Mouse (Mus musculus) hindbrain, embryonic 12.5 days (tissue): ENCODE measurements around the gene Fntb. TPM values are rescaled to one million over a fixed set of nuclear protein-coding genes. Genes with fewer than 3 reads are reported as not detected.
A peak's percentile ranks its signal among the peaks of the same experiment; 100 is the strongest.
"Not testable (repeated sequence)": the region's sequence is repeated elsewhere in the genome, so short reads cannot be mapped to it uniquely, and the experiment has no call there.

Experiments used
- ATAC-seq: fragments of 200-750 bp; cut with Nextera tagmentation; 2 replicates; pipeline ENCODE4 v1.8.0; 2017; ENCODE audit warnings: moderate TSS enrichment; ENCODE audit not compliant: low FRiP score
- H3K27ac ChIP-seq: fragments of 300-500 bp; sonication (generic); 2 replicates; pipeline ENCODE4 v1.5.1; 2016; ENCODE audit warnings: mild to moderate bottlenecking
- H3K27me3 ChIP-seq: fragments of 300-500 bp; sonication (generic); 2 replicates; pipeline ENCODE4 v1.6.1; 2016; ENCODE audit warnings: mild to moderate bottlenecking
- H3K36me3 ChIP-seq: fragments of 300-500 bp; sonication (generic); 2 replicates; pipeline ENCODE4 v1.6.1; 2016; ENCODE audit warnings: mild to moderate bottlenecking
- H3K4me1 ChIP-seq: fragments of 300-500 bp; sonication (generic); 2 replicates; pipeline ENCODE4 v1.6.1; 2016
- H3K4me2 ChIP-seq: fragments of 300-500 bp; sonication (generic); replicated peaks from 2 replicates; pipeline ENCODE4 v1.6.1; 2016; ENCODE audit warnings: mild to moderate bottlenecking
- H3K4me3 ChIP-seq: fragments of 300-500 bp; sonication (generic); 2 replicates; pipeline ENCODE4 v1.5.1; 2016; ENCODE audit warnings: mild to moderate bottlenecking
- H3K9ac ChIP-seq: fragments of 300-500 bp; sonication (generic); 2 replicates; pipeline ENCODE4 v1.6.1; 2016; ENCODE audit warnings: mild to moderate bottlenecking, moderate library complexity
- H3K9me3 ChIP-seq: fragments of 300-500 bp; sonication (generic); replicated peaks from 2 replicates; pipeline ENCODE4 v1.6.1; 2016; ENCODE audit warnings: mild to moderate bottlenecking
- WGBS: fragments of 180-500 bp; shearing (Covaris S2); methylation state at CpG from one replicate; pipeline ENCODE4 v1.1.7; 2016; 5-methylcytosine and 5-hydroxymethylcytosine counted together
- polyA plus RNA-seq: library from polyadenylated mRNA; unstranded; fragments of >200 nt; fragmentation: Nextera tagmentation; extraction: Ambion mirVana; gene quantifications from 2 replicates; pipeline ENCODE4 v1.2.1, GENCODE M21; 2016

Fntb gene
- polyA plus RNA-seq, 1 experiment from 2014 or later = 37.0 TPM

DNA sequence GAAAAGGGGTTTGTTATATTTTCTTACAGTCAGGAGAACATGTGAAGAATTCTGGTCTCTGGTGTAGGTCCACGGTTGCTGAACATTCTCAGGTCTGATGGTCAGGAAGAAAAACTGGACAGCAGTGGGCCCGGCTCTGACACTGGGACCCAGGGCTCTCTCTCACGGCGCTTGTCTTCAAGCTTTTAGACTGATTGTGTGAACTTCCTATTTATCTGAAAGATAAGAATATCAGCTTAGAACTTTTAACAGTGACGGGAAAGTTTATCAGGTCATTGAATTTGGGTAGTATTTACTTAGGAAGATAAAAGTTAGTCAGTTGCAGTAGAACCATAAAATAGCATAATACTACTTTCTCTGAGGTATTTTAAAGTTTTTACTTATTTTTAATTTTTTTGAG is 11.5 kb downstream of the Fntb start:
- Histone ChIP-seq H3K4me1 (peaks cover 4% of the 10 kb centered on the region; the same call in 1 of the 2 replicates), H3K4me2 (no peak overlapping the region), H3K9ac (no peak overlapping the region), H3K4me3 (no peak overlapping the region), H3K27ac (no peak overlapping the region), H3K27me3 (no peaks in the 10 kb centered on the region), H3K36me3 (0 out of 2 replicates have a peak, but pooled peaks cover 4% of the 10 kb centered on the region), H3K9me3 (no peaks in the 10 kb centered on the region)
- WGBS = 90% methylated on average over 5 of the region's 5 CpGs
- ATAC-seq = no peak

DNA sequence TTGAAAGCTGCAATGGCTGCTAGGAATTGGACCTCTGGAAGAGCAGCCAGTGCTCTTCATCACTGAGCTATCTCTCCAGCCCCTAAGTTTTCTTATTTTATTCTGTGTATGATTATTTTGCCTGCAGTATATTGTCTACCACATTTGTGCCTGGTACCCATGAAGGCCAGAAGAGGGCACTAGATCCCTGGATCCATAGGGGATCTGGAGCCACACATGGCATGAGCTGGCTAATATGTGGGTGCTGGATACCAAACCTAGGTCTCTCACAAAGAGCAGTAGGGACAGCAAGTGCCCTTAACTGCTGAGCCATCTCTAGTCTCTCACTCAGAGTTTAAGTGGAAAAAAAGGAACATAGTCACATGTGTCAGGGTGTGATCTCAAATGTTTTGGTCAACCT is 12.5 kb downstream of the Fntb start:
- no peak overlapping the region for H3K4me3 ChIP-seq
- ATAC-seq = no peak
- H3K4me1 ChIP-seq = peaks cover 4% of the 10 kb centered on the region; the same call in 1 of the 2 replicates
- H3K9ac ChIP-seq = no peak overlapping the region
- H3K27me3 ChIP-seq = no peaks in the 10 kb centered on the region
- H3K36me3 ChIP-seq = 0 out of 2 replicates have a peak, but pooled peaks cover 4% of the 10 kb centered on the region
- H3K9me3 ChIP-seq = no peaks in the 10 kb centered on the region
- H3K4me2 ChIP-seq = no peak overlapping the region
- no peak overlapping the region for H3K27ac ChIP-seq

DNA sequence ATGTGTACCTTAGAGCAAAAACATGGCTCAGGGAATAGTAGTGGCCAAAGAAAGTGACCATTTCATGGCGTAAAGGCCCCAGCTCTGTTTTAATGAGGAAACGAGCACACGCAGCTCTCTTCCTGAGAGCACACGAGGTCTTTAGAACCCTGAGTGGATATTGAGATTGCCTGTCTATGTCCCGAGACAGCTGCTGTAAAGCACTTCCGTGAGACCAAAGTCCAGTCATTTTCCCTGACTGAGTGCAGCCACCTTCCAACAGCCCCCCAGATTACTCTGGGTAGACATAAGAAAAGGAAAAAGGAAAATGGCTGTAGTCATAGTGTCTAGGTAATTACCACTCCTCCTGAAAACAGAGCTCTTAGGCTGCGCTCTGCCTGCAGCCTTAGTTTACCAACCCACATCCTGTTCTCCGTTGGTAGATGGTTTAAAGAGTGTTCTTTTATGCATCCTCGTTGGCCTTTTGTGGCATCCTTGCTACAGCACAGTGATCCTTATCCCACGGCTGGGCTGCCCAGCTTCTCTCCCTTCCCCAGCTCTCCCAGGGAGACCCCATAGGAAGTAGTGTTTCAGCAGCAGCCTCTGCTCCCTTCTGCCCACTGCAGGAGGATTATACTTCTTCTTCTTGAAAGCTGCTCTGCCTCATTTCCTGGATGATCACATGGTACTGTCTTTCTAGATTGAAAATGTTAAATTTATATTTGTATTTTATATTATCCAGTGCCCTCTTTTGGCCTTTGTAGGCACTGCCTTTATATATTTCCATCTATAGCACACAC is 13.1 kb downstream of the Fntb start:
- Histone ChIP-seq H3K4me3 (no peak overlapping the region), H3K4me2 (no peak overlapping the region), H3K9me3 (no peaks in the 10 kb centered on the region), H3K9ac (no peak overlapping the region), H3K27ac (no peak overlapping the region), H3K4me1 (peaks cover 4% of the 10 kb centered on the region; the same call in 1 of the 2 replicates), H3K27me3 (no peaks in the 10 kb centered on the region), H3K36me3 (0 out of 2 replicates have a peak, but pooled peaks cover 4% of the 10 kb centered on the region)
- no peak for ATAC-seq
- WGBS = 86% methylated on average over 10 of the region's 10 CpGs

DNA sequence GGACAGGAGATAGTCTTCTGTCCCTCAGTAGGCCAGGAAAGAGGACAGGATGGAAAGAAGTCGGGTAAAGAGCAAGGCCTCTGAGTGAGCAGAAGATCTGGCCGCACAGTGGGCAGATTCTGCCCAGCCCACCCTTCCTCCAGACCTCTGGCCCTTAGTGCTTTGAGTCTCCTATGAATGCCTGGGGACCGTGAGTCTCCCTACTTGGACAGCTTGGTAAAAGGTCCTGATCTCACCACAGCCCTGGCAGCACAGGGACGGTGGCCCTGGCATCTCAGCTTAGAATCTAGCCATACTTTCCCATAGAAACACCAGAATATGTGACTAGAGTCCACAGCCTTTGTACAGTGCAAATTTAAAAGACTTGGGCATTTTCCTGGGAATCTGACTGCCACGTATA is 14.6 kb downstream of the Fntb start:
- 75% methylated on average over 5 of the region's 5 CpGs for WGBS
- H3K36me3 ChIP-seq = 0 out of 2 replicates have a peak, but pooled peaks cover 4% of the 10 kb centered on the region
- peaks cover 4% of the 10 kb centered on the region; the same call in 1 of the 2 replicates for H3K4me1 ChIP-seq
- no peaks in the 10 kb centered on the region for H3K9me3 ChIP-seq
- no peaks in the 10 kb centered on the region for H3K27me3 ChIP-seq
- no peak overlapping the region for H3K4me3 ChIP-seq
- H3K27ac ChIP-seq = no peak overlapping the region
- ATAC-seq = no peak
- no peak overlapping the region for H3K4me2 ChIP-seq
- H3K9ac ChIP-seq = no peak overlapping the region

DNA sequence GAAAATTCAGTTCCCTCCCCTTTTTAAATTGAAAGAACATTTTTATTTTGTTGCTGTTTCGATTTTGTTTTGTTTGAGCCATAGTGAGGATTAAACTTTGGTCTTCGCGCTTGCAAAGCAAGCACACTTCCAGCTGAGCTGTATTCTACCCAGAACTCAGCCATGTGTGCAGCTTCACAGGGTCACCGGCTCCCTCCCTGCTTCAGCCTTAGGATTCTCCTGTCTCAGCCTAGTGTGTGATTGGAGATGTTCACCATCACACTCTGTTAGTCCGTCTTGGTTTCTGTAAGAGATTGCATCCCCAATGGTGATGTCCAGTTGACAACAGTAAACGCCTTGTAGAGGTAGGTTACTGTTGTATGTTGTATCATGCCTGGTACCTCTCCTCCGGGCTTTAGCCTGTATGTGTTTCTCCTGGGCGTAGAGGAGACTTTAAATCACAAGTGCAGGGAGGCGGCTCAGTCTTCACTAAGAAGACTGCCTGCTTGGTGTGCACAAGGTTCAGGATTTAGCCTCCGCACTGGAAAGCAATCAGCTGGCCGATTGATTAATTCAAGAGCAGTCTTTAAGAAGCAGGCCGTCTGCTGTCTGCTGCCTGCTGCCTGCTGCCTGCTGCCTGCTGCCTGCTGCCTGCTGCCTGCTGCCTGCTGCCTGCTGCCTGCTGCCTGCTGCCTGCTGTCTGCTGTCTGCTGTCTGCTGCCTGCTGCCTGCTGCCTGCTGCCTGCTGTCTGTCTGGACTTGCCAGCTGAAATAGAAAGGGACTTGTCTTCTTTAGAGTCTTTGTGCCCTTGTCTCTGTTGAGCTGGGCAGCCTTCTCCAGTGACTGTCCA is 15.5 kb downstream of the Fntb start:
- Histone ChIP-seq H3K9ac (no peak overlapping the region), H3K4me2 (no peak overlapping the region), H3K27me3 (no peaks in the 10 kb centered on the region), H3K27ac (peak overlapping the region; percentile 64; the same call in 1 of the 2 replicates), H3K9me3 (no peaks in the 10 kb centered on the region), H3K4me1 (peaks cover 4% of the 10 kb centered on the region; the same call in 1 of the 2 replicates), H3K36me3 (0 out of 2 replicates have a peak, but pooled peaks cover 4% of the 10 kb centered on the region), H3K4me3 (no peak overlapping the region)
- ATAC-seq = 0 out of 2 replicates have a peak, but pooled peaks have one; percentile 29
- WGBS = 63% methylated on average over 12 of the region's 12 CpGs

DNA sequence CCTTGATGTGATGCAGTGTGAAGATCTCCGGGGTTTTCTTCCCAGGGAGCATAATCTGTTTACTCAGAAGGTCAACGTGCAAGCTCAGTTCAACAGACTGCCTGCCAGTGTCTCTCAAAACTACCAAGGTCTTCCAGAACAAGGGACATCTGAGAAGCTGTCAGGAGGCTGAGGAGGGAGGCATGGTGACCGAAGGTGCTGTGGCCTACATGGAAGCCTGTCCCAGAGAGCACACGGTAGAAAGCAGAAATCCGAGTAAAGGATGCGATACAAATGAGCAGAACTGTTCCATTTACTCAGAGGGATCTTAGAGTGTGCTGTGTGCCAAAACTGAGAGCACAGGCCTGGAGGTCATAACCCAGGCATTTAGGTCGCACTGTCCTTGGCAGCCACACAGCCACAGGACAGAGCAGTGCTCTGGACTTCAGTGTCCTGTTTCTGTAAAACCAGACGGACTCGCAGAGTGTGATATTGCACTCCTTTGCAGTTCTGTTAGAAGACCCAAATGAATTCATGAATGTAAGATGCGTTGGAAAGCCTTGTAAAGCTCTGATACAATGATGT is 18.7 kb downstream of the Fntb start:
- no peaks in the 10 kb centered on the region for H3K9me3 ChIP-seq
- 66% methylated on average over 10 of the region's 10 CpGs for WGBS
- H3K27me3 ChIP-seq = no peaks in the 10 kb centered on the region
- peaks cover 4% of the 10 kb centered on the region; the same call in 1 of the 2 replicates for H3K4me1 ChIP-seq
- no peak overlapping the region for H3K27ac ChIP-seq
- ATAC-seq = no peak
- no peaks in the 10 kb centered on the region for H3K36me3 ChIP-seq
- H3K4me2 ChIP-seq = no peak overlapping the region
- no peak overlapping the region for H3K4me3 ChIP-seq
- H3K9ac ChIP-seq = no peak overlapping the region

DNA sequence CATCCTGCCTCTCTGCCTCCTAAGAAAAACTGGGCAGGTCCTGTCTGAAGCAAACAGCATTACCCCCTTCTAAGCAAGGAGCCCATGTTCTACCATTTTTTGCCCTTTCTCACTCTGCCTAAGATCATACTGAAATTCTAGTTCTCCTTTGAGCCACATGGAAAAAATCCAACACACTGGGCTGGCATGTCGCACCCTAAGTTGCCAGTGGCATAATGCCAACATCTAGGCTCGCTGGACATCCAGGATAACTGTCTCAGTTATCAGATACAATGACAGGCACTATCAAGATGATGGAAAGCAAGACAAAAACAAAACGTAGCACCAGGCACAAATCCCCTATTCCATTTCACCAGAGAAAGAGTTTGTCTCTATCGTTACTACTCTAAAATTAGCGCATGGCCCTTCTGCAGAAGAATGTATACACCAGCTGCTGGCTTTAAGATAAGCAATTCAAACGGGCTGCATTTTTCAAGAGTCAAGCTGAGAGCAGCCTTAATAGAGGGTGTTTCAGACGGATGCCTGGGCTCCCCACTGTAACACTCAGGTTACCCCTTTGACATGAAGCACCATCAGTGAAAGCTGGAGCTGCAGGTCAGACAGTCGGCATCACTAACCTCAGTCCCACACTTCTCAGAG is 25.2 kb downstream of the Fntb start:
- no peaks in the 10 kb centered on the region for H3K27me3 ChIP-seq
- no peaks in the 10 kb centered on the region for H3K36me3 ChIP-seq
- no peak overlapping the region for H3K9ac ChIP-seq
- no peaks in the 10 kb centered on the region for H3K4me1 ChIP-seq
- no peak for ATAC-seq
- no peak overlapping the region for H3K4me3 ChIP-seq
- H3K9me3 ChIP-seq = no peaks in the 10 kb centered on the region
- 66% methylated on average over 8 of the region's 8 CpGs for WGBS
- H3K4me2 ChIP-seq = no peak overlapping the region
- H3K27ac ChIP-seq = no peak overlapping the region

DNA sequence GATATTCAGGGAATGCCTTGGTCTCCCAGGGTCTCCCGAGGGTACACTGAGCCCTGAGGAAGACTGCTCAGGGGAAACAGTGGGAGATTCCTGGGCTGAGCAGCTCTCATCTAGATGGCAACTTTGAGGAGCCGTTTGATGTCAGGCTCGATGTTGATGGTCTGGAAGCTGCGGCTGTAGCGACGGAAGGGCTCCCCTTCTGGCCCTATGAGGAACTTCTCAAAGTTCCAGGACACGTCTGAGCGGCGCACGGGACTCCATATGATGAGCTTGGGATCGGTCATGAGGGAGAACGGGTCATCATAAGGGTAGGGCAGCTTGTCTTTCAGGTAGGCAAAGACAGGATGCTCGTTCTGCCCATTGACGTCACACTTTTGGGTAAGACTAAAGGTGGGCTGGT is 27.2 kb downstream of the Fntb start:
- not testable (repeated sequence) for H3K4me3 ChIP-seq, H3K9me3 ChIP-seq, H3K36me3 ChIP-seq, ATAC-seq, H3K9ac ChIP-seq, H3K27me3 ChIP-seq, H3K4me2 ChIP-seq, H3K27ac ChIP-seq, H3K4me1 ChIP-seq
- 45% methylated on average over 14 of the region's 14 CpGs for WGBS

DNA sequence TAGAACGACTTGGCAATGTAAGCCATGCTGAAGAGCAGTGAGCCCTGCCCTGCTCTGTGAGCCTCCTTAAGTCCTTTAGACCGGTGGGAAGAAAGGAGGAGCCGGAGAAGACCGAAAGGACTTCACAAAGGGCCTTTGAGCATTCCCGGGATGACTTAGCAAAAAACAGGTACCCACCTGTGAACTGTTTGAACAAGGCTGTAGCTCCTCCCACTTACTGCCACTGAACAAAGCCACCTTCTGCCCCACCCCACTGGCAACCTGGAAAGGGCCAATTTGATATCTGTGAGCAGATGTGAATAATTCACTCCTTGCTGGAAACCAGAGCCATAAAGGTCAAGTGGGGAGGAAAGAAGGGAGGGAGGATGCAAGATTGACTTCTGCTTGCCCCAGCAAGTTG is 30.0 kb downstream of the Fntb start, which contains the start of gene Gpx2:
Gpx2 (minus strand) TSS at position 205 of the 400 bp plus-strand sequence.
- H3K4me2 ChIP-seq = no peak within 1 kb of the TSS
- H3K9ac ChIP-seq = no peak within 1 kb of the TSS
- H3K4me3 ChIP-seq = no peak within 1 kb of the TSS
- H3K36me3 ChIP-seq = 0 out of 2 replicates have a peak, but pooled peaks cover 3% of the 10 kb centered on the region
- H3K27ac ChIP-seq = no peak within 1 kb of the TSS
- no peak for ATAC-seq
- H3K9me3 ChIP-seq = no peaks in the 10 kb centered on the region
- H3K4me1 ChIP-seq = peaks cover 6% of the 10 kb centered on the region
- 62% methylated on average over 5 of the region's 5 CpGs for WGBS
- no peaks in the 10 kb centered on the region for H3K27me3 ChIP-seq

DNA sequence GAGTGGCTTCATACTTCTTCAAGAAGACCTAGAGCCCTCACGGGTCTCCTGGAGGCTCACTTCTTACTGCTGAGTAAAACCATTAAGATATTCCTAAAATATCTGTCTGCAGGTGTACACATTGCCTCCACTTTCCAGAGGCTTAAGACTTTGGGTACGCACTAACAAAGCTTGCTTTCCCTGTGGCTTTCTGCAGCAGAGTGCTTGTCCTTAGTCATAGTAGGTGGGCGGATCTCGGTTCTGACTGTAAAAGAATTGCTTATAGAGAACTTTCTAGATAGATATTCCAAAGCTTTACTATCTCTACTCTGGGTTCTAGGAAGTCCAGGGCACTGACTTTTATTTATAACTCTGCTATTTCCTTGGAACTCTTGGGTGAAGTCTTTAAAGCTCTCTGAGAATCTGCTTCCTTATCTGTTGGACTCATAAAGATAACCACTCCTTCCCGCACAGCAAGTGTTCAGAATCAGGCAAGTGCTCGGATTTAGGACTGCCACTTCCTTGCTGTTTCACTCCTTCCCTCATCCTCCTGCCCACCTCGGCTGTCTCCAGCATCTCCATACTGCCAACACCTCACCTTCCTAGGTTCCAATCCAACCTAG is 31.6 kb downstream of the Fntb start:
- no peak overlapping the region for H3K4me2 ChIP-seq

DNA sequence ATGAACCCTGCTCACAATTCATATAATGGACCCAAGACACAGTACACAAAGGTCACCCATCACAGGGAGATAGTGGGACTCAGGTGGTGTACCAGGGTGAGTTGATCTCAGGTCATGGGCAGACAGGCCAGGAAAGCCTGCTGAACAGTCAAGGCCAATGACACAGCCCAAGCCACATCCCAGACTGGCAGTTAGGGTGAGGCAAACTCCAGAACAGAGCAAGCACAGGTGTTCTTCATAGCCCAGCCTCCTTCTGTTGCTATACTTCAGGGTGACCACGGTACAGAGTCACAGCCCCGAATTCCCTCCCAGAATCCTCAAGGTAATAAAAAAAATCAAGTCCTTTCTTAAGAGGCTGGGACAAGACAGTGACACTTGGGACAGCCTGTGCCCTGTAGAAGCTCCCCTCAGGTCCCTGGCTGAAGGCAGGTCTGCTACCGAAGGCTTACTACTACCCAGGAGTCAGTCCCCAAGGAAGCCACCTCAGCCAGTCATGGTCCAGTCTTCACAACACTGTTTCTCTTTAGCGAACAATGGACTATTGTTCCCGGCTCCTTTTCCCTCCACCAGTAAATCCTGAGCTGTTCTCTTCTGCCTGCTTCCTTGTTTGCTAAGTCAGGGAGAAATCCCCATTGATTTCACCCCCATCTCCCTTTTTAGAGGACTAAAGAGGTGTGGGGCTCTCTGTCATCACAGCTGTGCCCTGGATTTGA is 32.8 kb downstream of the Fntb start:
- Histone ChIP-seq H3K27me3 (no peaks in the 10 kb centered on the region), H3K9ac (no peak overlapping the region), H3K4me1 (peaks cover 6% of the 10 kb centered on the region), H3K36me3 (0 out of 2 replicates have a peak, but pooled peaks cover 3% of the 10 kb centered on the region), H3K27ac (no peak overlapping the region), H3K9me3 (no peaks in the 10 kb centered on the region), H3K4me2 (no peak overlapping the region), H3K4me3 (no peak overlapping the region)
- no peak for ATAC-seq
- WGBS = 60% methylated on average over 5 of the region's 5 CpGs

More for the DNA sequence above, 31.6 kb downstream of the Fntb start:
- Histone ChIP-seq H3K27ac (no peak overlapping the region), H3K4me3 (no peak overlapping the region), H3K9me3 (no peaks in the 10 kb centered on the region), H3K36me3 (0 out of 2 replicates have a peak, but pooled peaks cover 3% of the 10 kb centered on the region), H3K4me1 (peaks cover 6% of the 10 kb centered on the region), H3K27me3 (no peaks in the 10 kb centered on the region), H3K9ac (no peak overlapping the region)
- no peak for ATAC-seq
- WGBS = 90% methylated on average over 7 of the region's 7 CpGs
